4 mouse cellular contexts compared by ENCODE assay signal in the genomic region with DNA sequence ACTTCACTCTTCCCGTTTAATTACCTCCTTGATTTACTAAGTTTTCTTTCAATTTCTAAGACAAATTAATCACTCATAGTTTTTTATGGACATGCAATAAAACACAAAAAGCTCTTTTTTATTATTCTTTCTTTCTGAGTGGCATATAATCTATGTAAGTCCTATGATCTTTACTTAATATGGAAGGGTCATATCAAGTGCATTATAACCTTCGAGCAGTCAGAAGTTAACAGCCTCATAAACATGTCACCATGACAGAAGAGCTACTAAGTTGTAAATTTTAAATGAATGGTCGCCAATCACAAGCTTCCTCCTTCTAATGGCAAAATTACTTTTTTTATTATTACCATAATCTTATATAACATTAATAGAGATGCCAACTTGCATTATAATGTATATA.
"Had no signal": no experiment of that assay in that cellular context is flagged by ENCODE, and none has a peak within 500 bp of the region (broad histone marks: within the 10 kb centered on the region; RNA-seq: fewer than 3 reads in every experiment).

No protein-coding gene starts in this region.

- H3K9ac ChIP-seq: neural tube, embryonic 13.5 days; neural tube, embryonic 15.5 days; stomach, embryonic 15.5 days had no signal

- H3K4me1 ChIP-seq: neural tube, embryonic 13.5 days; neural tube, embryonic 15.5 days; stomach, embryonic 15.5 days had no signal

- H3K27me3 ChIP-seq: neural tube, embryonic 13.5 days; neural tube, embryonic 15.5 days; stomach, embryonic 15.5 days had no signal

- H3K27ac ChIP-seq: neural tube, embryonic 13.5 days; neural tube, embryonic 15.5 days; stomach, embryonic 15.5 days; stomach, postnatal 0 days had no signal

- H3K4me2 ChIP-seq: neural tube, embryonic 13.5 days; neural tube, embryonic 15.5 days; stomach, embryonic 15.5 days had no signal

- H3K4me3 ChIP-seq: neural tube, embryonic 13.5 days; neural tube, embryonic 15.5 days; stomach, embryonic 15.5 days had no signal

- H3K9me3 ChIP-seq: neural tube, embryonic 13.5 days; neural tube, embryonic 15.5 days; stomach, embryonic 15.5 days had no signal

- H3K36me3 ChIP-seq: neural tube, embryonic 13.5 days; neural tube, embryonic 15.5 days; stomach, embryonic 15.5 days had no signal
